Mouse (Mus musculus): Measurements from ENCODE around the gene Nos1ap. TPM values are rescaled to one million over a fixed set of nuclear protein-coding genes. Genes with fewer than 3 reads are reported as not detected.

The Nos1ap gene
- polyA plus RNA-seq, 1 experiment from 2014 or later, result 7.9 TPM

- DNase-seq, result no peak
- ATAC-seq (ENCODE audit: insufficient read depth), result no peak
- Histone ChIP-seq H3K9me3 (ENCODE audit: low read depth, low read length) (no peaks in the 10 kb centered on the region), H3K27ac (ENCODE audit: low read depth) (no peak overlapping the region), H3K9ac (no peak overlapping the region), H3K4me2 (no peak overlapping the region), H3K36me3 (ENCODE audit: insufficient read depth) (no peaks in the 10 kb centered on the region), H3K27me3 (ENCODE audit: insufficient read depth, low read length) (no peaks in the 10 kb centered on the region), H3K4me1 (ENCODE audit: insufficient read depth) (no peaks in the 10 kb centered on the region), H3K4me3 (ENCODE audit: low read depth, low read length) (no peak overlapping the region)
- WGBS, result 67% methylated on average over 6 of the region's 6 CpGs
- no peak for TF ChIP-seq CTCF (IDR thresholded peaks at IDR 0.05; ENCODE audit: low read depth)
Observed at GRCm38 (mm10) chr1:170466099-170467009, 123.3 kb downstream of the Nos1ap start.

- Histone ChIP-seq H3K27me3 (ENCODE audit: insufficient read depth, low read length) (no peaks in the 10 kb centered on the region), H3K36me3 (ENCODE audit: insufficient read depth) (no peaks in the 10 kb centered on the region), H3K4me2 (no peak overlapping the region), H3K27ac (ENCODE audit: low read depth) (no peak overlapping the region), H3K9ac (no peak overlapping the region), H3K9me3 (ENCODE audit: low read depth, low read length) (no peaks in the 10 kb centered on the region), H3K4me3 (ENCODE audit: low read depth, low read length) (no peak overlapping the region), H3K4me1 (ENCODE audit: insufficient read depth) (peaks cover 5% of the 10 kb centered on the region)
- WGBS, result 58% methylated on average over 1 of the region's 1 CpGs
- TF ChIP-seq CTCF (IDR thresholded peaks at IDR 0.05; ENCODE audit: low read depth), result no peak
- DNase-seq, result no peak
- no peak for ATAC-seq (ENCODE audit: insufficient read depth)
Observed at GRCm38 (mm10) chr1:170462140-170462539, 127.5 kb downstream of the Nos1ap start.

- ATAC-seq (ENCODE audit: insufficient read depth) (0 out of 2 replicates have a peak, but pooled peaks have one; percentile 11), DNase-seq (no peak)
- peaks cover 5% of the 10 kb centered on the region for H3K4me1 ChIP-seq (ENCODE audit: insufficient read depth)
- no peak for TF ChIP-seq CTCF (IDR thresholded peaks at IDR 0.05; ENCODE audit: low read depth)
- H3K9ac ChIP-seq, result no peak overlapping the region
- H3K9me3 ChIP-seq (ENCODE audit: low read depth, low read length), result no peaks in the 10 kb centered on the region
- no peak overlapping the region for H3K4me2 ChIP-seq
- H3K27ac ChIP-seq (ENCODE audit: low read depth), result no peak overlapping the region
- WGBS, result 66% methylated on average over 5 of the region's 5 CpGs
- no peak overlapping the region for H3K4me3 ChIP-seq (ENCODE audit: low read depth, low read length)
- H3K27me3 ChIP-seq (ENCODE audit: insufficient read depth, low read length), result no peaks in the 10 kb centered on the region
- no peaks in the 10 kb centered on the region for H3K36me3 ChIP-seq (ENCODE audit: insufficient read depth)
Observed at GRCm38 (mm10) chr1:170459896-170460602, 129.6 kb downstream of the Nos1ap start.

- WGBS, result 7% methylated on average over 4 of the region's 4 CpGs
- Histone ChIP-seq H3K4me3 (ENCODE audit: low read depth, low read length) (no peak overlapping the region), H3K9ac (no peak overlapping the region), H3K27me3 (ENCODE audit: insufficient read depth, low read length) (no peaks in the 10 kb centered on the region), H3K4me1 (ENCODE audit: insufficient read depth) (peaks cover 5% of the 10 kb centered on the region), H3K27ac (ENCODE audit: low read depth) (no peak overlapping the region), H3K36me3 (ENCODE audit: insufficient read depth) (no peaks in the 10 kb centered on the region), H3K4me2 (no peak overlapping the region), H3K9me3 (ENCODE audit: low read depth, low read length) (no peaks in the 10 kb centered on the region)
- DNase-seq (peak; percentile 44), ATAC-seq (ENCODE audit: insufficient read depth) (peak; percentile 70; the same call in 1 of the 2 replicates)
- TF ChIP-seq CTCF (IDR thresholded peaks at IDR 0.05; ENCODE audit: low read depth), result no peak
Observed at GRCm38 (mm10) chr1:170457673-170458072, 132.0 kb downstream of the Nos1ap start.

GRCm38 (mm10) chr1:170455910-170456700 is 133.6 kb downstream of the Nos1ap start:
- Histone ChIP-seq H3K4me1 (ENCODE audit: insufficient read depth) (peaks cover 5% of the 10 kb centered on the region), H3K27ac (ENCODE audit: low read depth) (no peak overlapping the region), H3K36me3 (ENCODE audit: insufficient read depth) (no peaks in the 10 kb centered on the region), H3K4me2 (no peak overlapping the region), H3K9me3 (ENCODE audit: low read depth, low read length) (no peaks in the 10 kb centered on the region), H3K4me3 (ENCODE audit: low read depth, low read length) (no peak overlapping the region), H3K27me3 (ENCODE audit: insufficient read depth, low read length) (no peaks in the 10 kb centered on the region), H3K9ac (no peak overlapping the region)
- 80% methylated on average over 14 of the region's 14 CpGs for WGBS
- TF ChIP-seq CTCF (IDR thresholded peaks at IDR 0.05; ENCODE audit: low read depth), result no peak
- no peak for ATAC-seq (ENCODE audit: insufficient read depth)
- no peak for DNase-seq

GRCm38 (mm10) chr1:170455387-170455786 is 134.3 kb downstream of the Nos1ap start:
- no peaks in the 10 kb centered on the region for H3K27me3 ChIP-seq (ENCODE audit: insufficient read depth, low read length)
- no peaks in the 10 kb centered on the region for H3K36me3 ChIP-seq (ENCODE audit: insufficient read depth)
- H3K4me1 ChIP-seq (ENCODE audit: insufficient read depth), result peaks cover 5% of the 10 kb centered on the region
- H3K9ac ChIP-seq, result no peak overlapping the region
- no peak overlapping the region for H3K27ac ChIP-seq (ENCODE audit: low read depth)
- no peak for DNase-seq
- TF ChIP-seq CTCF (IDR thresholded peaks at IDR 0.05; ENCODE audit: low read depth), result no peak
- ATAC-seq (ENCODE audit: insufficient read depth), result no peak
- H3K9me3 ChIP-seq (ENCODE audit: low read depth, low read length), result no peaks in the 10 kb centered on the region
- H3K4me2 ChIP-seq, result no peak overlapping the region
- 67% methylated on average over 3 of the region's 3 CpGs for WGBS
- H3K4me3 ChIP-seq (ENCODE audit: low read depth, low read length), result no peak overlapping the region

Measured in lung, embryonic 14.5 days (tissue).